Mouse (Mus musculus): ENCODE data around the gene Tubb4a.
"Not testable (repeated sequence)": the region's sequence is repeated elsewhere in the genome, so short reads cannot be mapped to it uniquely, and the experiment has no call there.

The Tubb4a gene

GRCm38 (mm10) chr17:57051679-57052078, 35.9 kb downstream of the Tubb4a start:
- not testable (repeated sequence) for DNase-seq

- no peak for DNase-seq
These were observed 38.8 kb downstream of the Tubb4a start for GRCm38 (mm10) chr17:57048816-57049215.

GRCm38 (mm10) chr17:57047406-57047805, 40.2 kb downstream of the Tubb4a start:
- DNase-seq, result no peak

- DNase-seq, result no peak
These were observed 46.0 kb downstream of the Tubb4a start, which contains the start of gene Slc25a41 for GRCm38 (mm10) chr17:57041554-57041953. Gene Slc25a41 (minus strand): TSS chr17:57041654.

- no peak for DNase-seq
These were observed 48.6 kb downstream of the Tubb4a start for GRCm38 (mm10) chr17:57038978-57039377.

GRCm38 (mm10) chr17:57032854-57033253, 54.7 kb downstream of the Tubb4a start:
- peak; percentile 67 for DNase-seq

GRCm38 (mm10) chr17:57031661-57032420, 55.7 kb downstream of the Tubb4a start:
- DNase-seq, result peak; percentile 100

GRCm38 (mm10) chr17:57030931-57031660, 56.5 kb downstream of the Tubb4a start, which contains the start of gene Khsrp:
Gene Khsrp (minus strand): TSS chr17:57031522.
- no peak for DNase-seq

All from cerebellum, adult 9-11 months (tissue).